ENCODE assay signal across 2 mouse cellular contexts in genomic region chr9:57452624-57453462, GRCm38 (mm10).
TF ChIP-seq lines count a peak whose summit lies in the region.

No protein-coding gene starts in this region.

TF ChIP-seq in CH12.LX, 34 proteins besides CTCF, POLR2A, EP300 and RAD21:
- TF ChIP-seq ELF1 (IDR thresholded peaks at IDR 0.05; ENCODE audit: low read depth, low read length) (no peak), CHD1 (IDR thresholded peaks at IDR 0.05; ENCODE audit: low read depth, low read length) (no peak), JUND (conservative IDR thresholded peaks at IDR 0.05; ENCODE audit: low read depth, low read length) (no peak), JUN (IDR thresholded peaks at IDR 0.05; ENCODE audit: insufficient read depth, low read depth, low read length) (no peak), E2F4 (IDR thresholded peaks at IDR 0.05; ENCODE audit: insufficient replicate concordance, low read depth, low read length) (no peak), BHLHE40 (IDR thresholded peaks at IDR 0.05; ENCODE audit: low read depth, low read length) (no peak)

TF ChIP-seq in ES-E14, 5 proteins besides CTCF, POLR2A, EP300 and RAD21:
- TF ChIP-seq MAFK (IDR thresholded peaks at IDR 0.05; ENCODE audit: insufficient read depth, low read depth, low read length) = no peak
- no peak for TF ChIP-seq HCFC1 (IDR thresholded peaks at IDR 0.05; ENCODE audit: borderline replicate concordance, insufficient read depth, low read length)
- no peak for TF ChIP-seq CHD2 (IDR thresholded peaks at IDR 0.05; ENCODE audit: low read depth, low read length)
- no peak for TF ChIP-seq ZNF384 (IDR thresholded peaks at IDR 0.05; ENCODE audit: low read depth, low read length)
- TF ChIP-seq ZC3H11A (IDR thresholded peaks at IDR 0.05; ENCODE audit: borderline replicate concordance, low read depth, low read length) = no peak
